ENCODE assay signal across 16 mouse cellular contexts in genomic region chr3:53221531-53222272, GRCm38 (mm10).
DNase-seq lines count a peak whose midpoint lies in the region; ATAC-seq and TF ChIP-seq lines count a peak whose summit lies in the region.
"Had no signal": no experiment of that assay in that cellular context is flagged by ENCODE, and none has a peak within 500 bp of the region (broad histone marks: within the 10 kb centered on the region; RNA-seq: fewer than 3 reads in every experiment).

No protein-coding gene starts in this region.

- peaks cover 30% of the 10 kb centered on the region for H3K4me1 ChIP-seq in cerebellum, adult 2 months (ENCODE audit: control insufficient read depth, insufficient read depth, low read length)
- peaks cover 45% of the 10 kb centered on the region for H3K4me1 ChIP-seq in heart, embryonic 15.5 days (replicated peaks)
- H3K4me1 ChIP-seq in heart, embryonic 11.5 days (ENCODE audit: control insufficient read depth, insufficient read depth, low read length) = peaks cover 43% of the 10 kb centered on the region
- no peaks in the 10 kb centered on the region for H3K4me1 ChIP-seq in stomach, embryonic 15.5 days
- no peaks in the 10 kb centered on the region for H3K4me1 ChIP-seq in stomach, postnatal 0 days (replicated peaks; ENCODE audit: control insufficient read depth, insufficient read depth)

- no peak for TF ChIP-seq EP300 in stomach, postnatal 0 days (optimal IDR thresholded peaks at IDR 0.05)

- ATAC-seq in heart, embryonic 15.5 days (replicated peaks; ENCODE audit: insufficient number of reproducible peaks, insufficient read depth, low FRiP score, low read depth) = no peak
- no peak for ATAC-seq in heart, embryonic 11.5 days (replicated peaks; ENCODE audit: insufficient number of reproducible peaks, low FRiP score, low TSS enrichment)
- no peak for ATAC-seq in stomach, embryonic 15.5 days (ENCODE audit: insufficient read depth, low FRiP score, low read depth)
- ATAC-seq in stomach, postnatal 0 days (ENCODE audit: low FRiP score, low TSS enrichment) = no peak
- ATAC-seq: forebrain, embryonic 16.5 days; inflammation-experienced regulatory T-cells, adult 6 months had no signal

- no peaks in the 10 kb centered on the region for H3K36me3 ChIP-seq in heart, embryonic 15.5 days
- H3K36me3 ChIP-seq in heart, embryonic 11.5 days (ENCODE audit: control insufficient read depth, insufficient read depth, low read length) = no peaks in the 10 kb centered on the region
- H3K36me3 ChIP-seq in stomach, embryonic 15.5 days = no peaks in the 10 kb centered on the region
- no peaks in the 10 kb centered on the region for H3K36me3 ChIP-seq in stomach, postnatal 0 days (ENCODE audit: control insufficient read depth, insufficient read depth, low read length)

- no peak overlapping the region for H3K4me2 ChIP-seq in heart, embryonic 15.5 days
- H3K4me2 ChIP-seq in heart, embryonic 11.5 days = no peak overlapping the region
- H3K4me2 ChIP-seq in stomach, embryonic 15.5 days = no peak overlapping the region
- no peak overlapping the region for H3K4me2 ChIP-seq in stomach, postnatal 0 days (replicated peaks; ENCODE audit: low read depth)
- H3K4me2 ChIP-seq: liver, embryonic 11.5 days had no signal

- no peak overlapping the region for H3K9ac ChIP-seq in heart, embryonic 15.5 days
- no peak overlapping the region for H3K9ac ChIP-seq in heart, embryonic 11.5 days (ENCODE audit: low read depth, low read length)
- no peak overlapping the region for H3K9ac ChIP-seq in stomach, embryonic 15.5 days
- H3K9ac ChIP-seq in stomach, postnatal 0 days (ENCODE audit: low read length) = no peak overlapping the region

- H3K27me3 ChIP-seq in cerebellum, adult 2 months (ENCODE audit: control insufficient read depth, insufficient read depth, low read length) = no peaks in the 10 kb centered on the region
- H3K27me3 ChIP-seq in heart, embryonic 15.5 days = no peaks in the 10 kb centered on the region
- H3K27me3 ChIP-seq in heart, embryonic 11.5 days (ENCODE audit: control insufficient read depth, insufficient read depth, low read length) = no peaks in the 10 kb centered on the region
- no peaks in the 10 kb centered on the region for H3K27me3 ChIP-seq in stomach, embryonic 15.5 days (replicated peaks)
- no peaks in the 10 kb centered on the region for H3K27me3 ChIP-seq in stomach, postnatal 0 days (ENCODE audit: control insufficient read depth, insufficient read depth, low read length)

- TF ChIP-seq POLR2A in cerebellum, adult 2 months (IDR thresholded peaks at IDR 0.05; ENCODE audit: borderline replicate concordance, insufficient read depth, low read length) = no peak

- H3K9me3 ChIP-seq in heart, embryonic 15.5 days (replicated peaks) = no peaks in the 10 kb centered on the region
- H3K9me3 ChIP-seq in heart, embryonic 11.5 days (replicated peaks; ENCODE audit: control insufficient read depth, low read length) = no peaks in the 10 kb centered on the region
- H3K9me3 ChIP-seq in stomach, embryonic 15.5 days = no peaks in the 10 kb centered on the region
- no peaks in the 10 kb centered on the region for H3K9me3 ChIP-seq in stomach, postnatal 0 days (ENCODE audit: control insufficient read depth, low read length)

- DNase-seq in cerebellum, adult 2 months = no peak
- no peak for DNase-seq in cerebellum, adult 9-10 months
- DNase-seq in stomach, postnatal 0 days (ENCODE audit: low spot score) = no peak
- DNase-seq in yolk sac, embryonic 10.5 days (ENCODE audit: low spot score) = no peak
- no peak for DNase-seq in testis, postnatal 14 days (ENCODE audit: low spot score)
- DNase-seq: adrenal gland, adult 2 months; cerebellum, postnatal 14 days; kidney, postnatal 36 days had no signal

- peak overlapping the region; percentile 48; the same call in 1 of the 2 replicates for H3K27ac ChIP-seq in cerebellum, adult 2 months (ENCODE audit: insufficient read depth, low read length)
- peak overlapping the region; percentile 50 for H3K27ac ChIP-seq in heart, embryonic 15.5 days
- no peak overlapping the region for H3K27ac ChIP-seq in heart, embryonic 11.5 days (ENCODE audit: low read depth, low read length)
- 0 out of 2 replicates have a peak overlapping the region, but pooled peaks have one; percentile 1 for H3K27ac ChIP-seq in stomach, embryonic 15.5 days
- no peak overlapping the region; the same call in 1 of the 2 replicates for H3K27ac ChIP-seq in stomach, postnatal 0 days (replicated peaks)
- H3K27ac ChIP-seq: left cerebral cortex, adult 2 months had no signal

- H3K4me3 ChIP-seq in cerebellum, adult 2 months (replicated peaks; ENCODE audit: insufficient read depth, low read depth, low read length) = no peak overlapping the region
- no peak overlapping the region for H3K4me3 ChIP-seq in heart, embryonic 15.5 days
- H3K4me3 ChIP-seq in heart, embryonic 11.5 days (ENCODE audit: low read depth, low read length) = no peak overlapping the region
- no peak overlapping the region for H3K4me3 ChIP-seq in stomach, embryonic 15.5 days (replicated peaks)
- no peak overlapping the region for H3K4me3 ChIP-seq in stomach, postnatal 0 days (ENCODE audit: low read depth, low read length)
- H3K4me3 ChIP-seq: left cerebral cortex, adult 2 months; myocyte had no signal

- WGBS in cerebellum, adult 2 months = 45% methylated on average over 5 of the region's 5 CpGs
- WGBS in heart, embryonic 15.5 days = 45% methylated on average over 5 of the region's 5 CpGs
- 55% methylated on average over 5 of the region's 5 CpGs for WGBS in heart, embryonic 11.5 days (ENCODE audit: insufficient replicate concordance)
- WGBS in stomach, embryonic 15.5 days = 50% methylated on average over 5 of the region's 5 CpGs
- WGBS in stomach, postnatal 0 days = 37% methylated on average over 5 of the region's 5 CpGs

- TF ChIP-seq CTCF in cerebellum, adult 2 months (IDR thresholded peaks at IDR 0.05; ENCODE audit: borderline replicate concordance, insufficient read depth, low read depth, low read length) = no peak
- no peak for TF ChIP-seq CTCF in stomach, postnatal 0 days (IDR thresholded peaks at IDR 0.05; ENCODE audit: low read depth)

Comparison
In these comparisons a context has a peak if more than half of its experiments do, and no peak if none do; other contexts are left out.
1. H3K27ac ChIP-seq: peak in cerebellum, adult 2 months (single experiment), heart, embryonic 15.5 days (single experiment) and stomach, embryonic 15.5 days (single experiment); none in heart, embryonic 11.5 days (single experiment) and stomach, postnatal 0 days (single experiment).